Mouse (Mus musculus): ENCODE measurements around the gene Unc93a2.
"Not testable (repeated sequence)": the region's sequence is repeated elsewhere in the genome, so short reads cannot be mapped to it uniquely, and the experiment has no call there.

The Unc93a2 gene

DNA sequence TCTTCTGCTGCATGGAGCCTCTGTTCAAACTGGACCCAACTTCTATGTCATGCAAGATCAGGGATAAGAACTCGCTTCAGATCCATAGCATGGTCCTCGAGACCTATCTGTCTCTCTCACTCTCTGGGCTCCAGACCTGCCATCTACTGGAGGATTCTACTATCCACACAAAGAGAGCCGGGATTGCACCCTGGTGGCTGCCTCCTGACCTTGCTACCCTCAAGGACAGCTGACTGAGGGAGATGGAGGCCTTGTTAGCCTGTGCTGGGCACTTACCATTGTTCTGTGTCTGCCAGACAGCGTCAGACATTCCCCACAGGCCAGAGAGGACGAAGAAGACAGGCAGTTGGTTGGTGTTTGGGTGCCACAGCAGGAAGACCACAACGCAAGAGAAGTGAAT lies 15.9 kb downstream of the Unc93a2 start:
- DNase-seq, result not testable (repeated sequence)

DNA sequence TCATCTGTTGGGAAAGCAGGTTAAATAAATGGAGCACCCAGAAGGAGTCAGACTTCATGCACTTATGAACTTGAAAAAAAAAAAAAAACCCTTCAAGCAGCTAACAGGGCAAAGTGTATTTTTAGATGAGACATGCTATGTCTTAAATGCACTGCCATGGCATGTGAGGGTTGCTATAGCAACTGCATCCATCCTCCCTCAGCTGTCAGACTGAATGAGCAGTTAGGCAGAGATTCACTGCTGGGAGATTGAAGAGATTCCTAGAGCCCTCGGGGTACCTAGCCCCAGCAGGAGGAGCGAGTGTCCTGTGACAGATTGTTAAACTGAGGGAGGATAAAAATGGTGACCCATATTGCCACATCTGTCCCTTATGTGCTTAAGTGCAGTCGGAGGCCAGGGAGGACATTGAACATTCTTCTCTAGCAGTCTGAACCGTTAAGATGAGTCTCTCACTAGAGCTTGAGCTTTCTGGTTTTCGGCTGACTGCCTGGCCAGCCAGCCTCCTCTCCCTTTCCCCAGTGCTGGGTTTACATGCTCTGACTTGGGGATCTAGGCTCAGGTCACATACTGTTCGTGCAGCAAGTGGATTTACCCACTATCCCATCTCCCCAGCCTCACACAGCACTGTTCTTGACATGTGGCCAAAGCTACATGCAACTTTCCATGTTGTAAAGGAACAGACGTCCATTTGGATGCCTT lies 18.4 kb downstream of the Unc93a2 start:
- DNase-seq, result not testable (repeated sequence)

DNA sequence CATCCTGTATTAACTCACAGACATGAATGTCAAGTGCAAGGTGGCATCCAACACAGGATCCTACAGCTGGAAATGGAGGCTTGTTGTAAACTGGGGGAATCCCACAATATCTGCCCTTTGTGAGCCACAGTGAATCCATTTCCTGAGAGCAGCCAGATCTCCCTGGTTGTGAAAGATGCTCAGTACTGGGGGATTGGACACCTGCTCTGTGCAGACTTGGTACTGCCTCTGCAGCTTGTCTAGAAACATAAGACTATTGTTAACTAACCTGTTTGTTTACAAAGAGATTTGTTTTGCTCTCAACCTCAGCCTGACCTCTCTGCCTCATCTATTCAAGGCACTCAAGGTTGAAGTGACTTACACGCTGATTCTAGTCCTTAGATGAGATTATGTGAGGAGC lies 19.0 kb downstream of the Unc93a2 start:
- DNase-seq, result not testable (repeated sequence)

DNA sequence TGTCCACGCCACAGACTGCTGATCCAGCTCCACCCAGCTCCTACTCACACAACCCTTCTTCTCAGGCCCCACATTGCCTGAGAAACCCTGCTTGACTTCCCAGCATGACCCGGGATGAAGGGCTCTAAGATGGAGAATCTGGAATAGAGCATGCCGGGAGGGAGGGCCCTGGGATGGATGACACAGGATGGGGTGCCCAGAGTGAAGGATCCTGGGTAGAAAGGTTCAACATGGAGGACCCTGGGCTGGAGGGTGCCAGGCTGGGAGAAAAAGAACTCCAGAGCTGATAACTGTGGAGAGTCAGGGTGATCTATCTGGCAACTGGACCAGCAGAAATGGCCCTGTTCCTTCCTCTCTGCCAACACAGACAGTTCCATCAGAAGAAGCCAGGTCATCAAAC lies 19.6 kb downstream of the Unc93a2 start:
- DNase-seq, result not testable (repeated sequence)

DNA sequence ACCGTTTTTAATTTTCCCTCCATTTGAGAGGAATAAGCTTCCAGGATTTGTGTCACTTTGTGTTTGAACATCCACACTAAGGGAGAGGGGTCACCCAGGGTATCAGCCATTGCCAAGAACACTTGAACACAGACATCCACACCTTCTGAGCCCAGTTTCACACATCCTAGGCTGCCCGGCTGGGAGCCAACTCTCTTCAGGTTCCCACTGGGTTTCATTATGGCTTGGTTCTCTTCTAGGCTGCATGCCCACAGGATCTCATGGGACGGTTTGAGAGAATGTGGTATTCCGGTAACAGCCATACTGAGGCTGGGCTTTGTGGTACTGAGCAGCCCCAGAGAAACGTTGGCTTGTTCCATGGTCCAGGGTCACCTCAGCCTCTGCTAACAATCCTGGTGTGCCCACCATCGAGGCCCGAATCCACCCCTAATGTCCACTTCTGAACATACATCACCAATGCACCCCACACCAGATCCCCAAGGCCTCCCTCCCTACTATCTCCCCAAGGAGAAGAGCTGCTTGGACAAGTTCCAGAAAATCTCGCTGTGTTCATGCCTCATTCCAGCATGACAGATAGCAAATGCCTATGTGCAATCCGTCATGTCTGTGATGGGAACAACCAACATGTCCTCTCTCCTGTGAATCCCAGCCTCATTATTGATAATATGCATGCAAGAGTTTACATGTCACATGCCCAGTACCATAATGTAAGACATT lies 24.4 kb downstream of the Unc93a2 start:
- DNase-seq, result not testable (repeated sequence)

DNA sequence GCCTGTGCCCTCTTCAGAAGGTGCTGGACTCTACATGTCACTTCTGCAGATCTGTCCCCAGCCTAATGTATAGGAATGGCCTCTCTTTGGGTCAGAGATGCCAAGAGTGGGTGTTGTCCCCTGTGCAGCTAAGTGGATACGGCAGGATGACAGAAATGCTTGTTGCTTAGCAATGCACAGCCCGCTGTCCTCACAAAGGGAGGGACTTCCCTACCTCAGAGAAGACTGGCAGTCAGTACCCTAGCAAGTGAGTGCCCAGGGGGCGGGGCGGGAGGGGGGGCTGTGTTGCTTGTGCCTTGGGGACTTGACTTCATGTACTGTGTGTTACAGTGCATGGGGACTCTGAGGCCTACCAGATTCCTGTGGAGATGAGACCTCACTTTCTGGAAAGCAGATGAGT lies 25.5 kb downstream of the Unc93a2 start:
- not testable (repeated sequence) for DNase-seq

DNA sequence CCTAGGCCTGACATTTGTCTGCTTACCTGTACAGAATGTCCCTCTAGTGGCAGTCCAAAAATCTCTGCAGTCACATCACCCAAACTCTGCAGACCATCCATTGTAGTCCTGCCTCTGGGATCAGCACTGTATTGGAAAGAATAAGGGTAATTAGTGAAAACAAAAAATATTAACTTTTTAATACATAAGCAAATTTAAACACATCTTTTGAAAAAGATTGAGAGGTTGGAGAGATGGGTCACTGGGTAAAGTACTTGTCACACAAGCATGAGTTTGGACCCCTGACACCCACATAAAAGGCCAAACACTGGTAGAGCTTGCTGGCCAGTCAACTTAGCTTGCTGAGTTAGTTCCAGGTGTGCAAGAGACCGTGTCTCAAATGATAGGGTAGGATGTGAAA lies 32.7 kb downstream of the Unc93a2 start, which contains the start of gene Ttll2:
Ttll2 (minus strand) TSS at position 101 of the 400 bp plus-strand sequence.
- not testable (repeated sequence) for DNase-seq

DNA sequence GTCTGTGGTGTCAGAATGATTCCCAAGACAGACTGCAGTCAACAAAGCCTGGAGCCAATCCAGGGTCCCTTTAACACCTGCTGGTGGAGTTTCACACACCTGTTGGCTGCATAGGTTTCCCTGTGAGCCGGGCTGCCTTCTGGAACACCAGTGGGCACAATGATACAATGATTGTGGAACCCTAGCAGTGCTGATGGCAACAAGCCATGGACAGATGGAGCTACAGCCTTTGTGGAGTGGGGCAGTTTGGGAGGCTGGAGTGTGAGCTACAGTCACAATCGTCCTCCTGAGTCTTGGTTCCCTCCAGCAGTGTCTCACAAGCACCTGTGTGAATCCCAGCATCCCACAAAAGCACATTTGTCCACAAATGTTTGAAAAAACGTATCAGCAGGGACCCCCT lies 36.5 kb downstream of the Unc93a2 start:
- not testable (repeated sequence) for DNase-seq

DNA sequence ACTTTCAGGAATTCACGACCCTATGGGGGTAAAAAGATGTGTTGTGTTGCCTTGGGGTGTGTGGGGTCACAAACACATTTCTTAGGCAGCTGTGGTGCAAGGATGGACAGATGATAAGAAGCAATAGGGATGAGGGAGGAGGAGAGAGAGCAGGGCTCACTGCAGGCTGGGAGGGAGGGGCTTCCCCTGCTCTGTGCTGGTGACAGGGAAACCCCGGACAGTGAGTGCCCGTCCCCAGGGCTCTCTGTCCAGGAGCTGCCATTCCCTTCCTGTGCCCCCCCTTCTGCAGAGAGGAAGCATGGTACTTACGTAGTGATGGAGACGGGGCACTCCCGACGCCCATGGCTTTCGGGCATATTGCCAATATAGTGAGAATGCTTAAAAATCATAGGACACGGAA lies 47.9 kb downstream of the Unc93a2 start:
- DNase-seq, result not testable (repeated sequence)

DNA sequence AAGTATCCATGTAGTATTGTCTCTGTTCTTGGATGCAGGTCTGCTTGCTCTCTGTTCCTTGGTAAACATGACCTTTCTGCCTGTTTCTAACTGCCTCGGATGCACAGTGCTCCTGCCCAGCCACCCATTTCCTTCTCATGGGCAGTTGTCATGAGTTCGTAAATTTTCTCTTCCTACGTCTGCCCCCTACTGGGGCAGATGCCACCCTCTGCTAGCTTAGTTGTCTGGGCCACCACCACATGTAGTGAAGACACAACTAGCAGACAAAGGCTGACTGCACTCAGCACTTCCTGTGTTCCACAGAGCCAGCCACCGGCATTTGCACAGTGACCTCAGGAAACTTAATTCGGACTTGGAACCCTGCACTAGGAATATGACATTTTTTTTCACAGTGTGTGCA lies 52.5 kb downstream of the Unc93a2 start:
- DNase-seq, result not testable (repeated sequence)

DNA sequence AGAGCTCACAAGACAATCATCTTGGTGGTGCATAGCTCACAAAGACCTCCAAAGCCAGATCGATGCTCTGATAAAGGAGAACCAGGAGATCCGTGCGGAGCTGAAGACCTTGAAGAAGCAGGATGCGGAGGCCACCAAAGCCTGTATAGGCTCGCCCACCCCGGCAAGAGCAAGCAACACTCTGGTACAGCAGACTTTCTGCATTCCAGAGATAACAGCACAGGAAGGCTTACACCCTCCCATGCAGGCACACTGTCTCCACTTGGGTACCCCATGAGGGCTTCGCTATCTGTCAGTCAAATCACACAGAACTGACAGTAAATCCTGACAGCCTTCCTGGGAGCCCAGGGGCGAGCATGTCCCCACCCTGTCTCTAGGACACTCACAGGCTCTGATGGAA lies 58.8 kb downstream of the Unc93a2 start:
- DNase-seq, result not testable (repeated sequence)

DNA sequence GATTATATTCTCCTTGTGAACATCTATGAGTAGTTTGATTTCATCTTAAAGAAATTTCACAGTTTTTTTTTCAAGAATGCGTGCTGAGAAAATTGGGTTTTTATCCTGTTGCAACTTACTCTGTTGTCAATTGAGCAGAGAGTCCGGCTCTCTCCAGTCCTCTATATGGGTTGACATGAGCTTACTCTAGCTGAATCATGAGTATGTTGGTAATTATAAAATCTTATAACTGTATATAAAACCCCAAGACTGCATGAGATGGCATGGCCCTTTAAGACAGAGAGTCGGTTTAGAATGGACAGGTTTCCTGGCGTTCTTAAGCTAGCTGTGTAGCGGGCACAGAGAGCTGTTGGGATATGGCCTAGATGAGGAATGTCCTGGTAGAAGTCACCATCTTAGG lies 60.9 kb downstream of the Unc93a2 start, which contains the start of gene Tcp10a:
Tcp10a (plus strand) TSS at position 301 of the 400 bp plus-strand sequence.
- not testable (repeated sequence) for DNase-seq

DNA sequence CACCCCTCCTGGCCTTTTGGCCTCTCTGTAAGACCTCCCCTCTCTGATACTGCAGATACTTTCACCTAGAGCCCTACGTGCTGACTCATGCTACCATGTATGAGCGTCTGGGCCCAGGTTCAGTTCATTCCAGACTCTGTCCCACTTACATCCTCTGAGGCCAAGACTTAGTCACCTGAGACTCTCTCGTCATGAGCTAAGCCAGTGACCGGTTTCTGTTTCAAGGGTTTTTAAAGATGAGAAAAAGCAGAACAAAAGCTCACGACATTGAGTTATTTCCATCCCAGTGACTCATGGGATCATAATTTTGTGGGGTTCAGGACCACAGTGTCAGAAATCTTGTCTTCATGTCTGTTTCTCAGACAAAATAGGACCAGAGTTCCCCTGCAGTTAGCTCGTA lies 65.5 kb downstream of the Unc93a2 start:
- not testable (repeated sequence) for DNase-seq

DNA sequence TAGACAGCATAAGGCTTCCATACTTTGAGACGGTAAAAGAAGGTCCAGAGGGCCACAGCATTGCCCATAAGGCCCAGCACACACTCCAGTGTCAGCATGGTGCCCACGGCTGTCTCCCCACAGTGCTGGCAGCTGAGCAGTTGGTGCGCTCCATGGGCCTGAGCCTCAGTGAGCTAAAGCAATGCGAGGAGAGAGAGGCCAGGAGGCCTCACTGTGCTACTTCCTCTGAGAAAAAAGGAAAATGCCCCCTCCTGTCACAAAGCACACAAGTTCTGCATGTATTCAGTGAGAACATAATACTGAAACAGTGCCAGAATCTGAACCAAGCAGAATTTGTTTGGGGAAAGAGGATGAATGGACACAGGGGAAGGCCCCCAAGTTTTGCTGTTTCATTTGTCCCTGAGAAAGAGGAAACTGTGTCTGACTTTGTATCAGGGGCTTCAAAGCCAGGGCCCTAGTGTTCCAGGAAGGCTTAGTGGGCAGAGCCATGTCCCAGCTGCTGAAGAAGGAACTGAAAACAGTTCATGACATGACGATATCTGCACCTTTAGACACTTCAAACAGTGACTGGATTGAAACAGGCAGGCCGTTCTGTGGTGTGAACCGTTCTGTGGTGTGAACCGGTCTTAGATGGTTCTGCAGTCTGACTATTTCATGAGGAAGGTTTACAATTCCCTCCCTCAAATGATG lies 69.4 kb downstream of the Unc93a2 start:
- not testable (repeated sequence) for DNase-seq
